Mouse (Mus musculus) brown adipose tissue, adult 24 weeks (tissue): ENCODE results near the gene Prkn. TPM values are rescaled to one million over a fixed set of nuclear protein-coding genes. Genes with fewer than 3 reads are reported as not detected.

ENCODE experiments used
- H3K27ac ChIP-seq: fragments of 200-500 bp; replicated peaks from 2 replicates; pipeline ENCODE4 v1.5.1; 2012; ENCODE audit warnings: low read depth, mild to moderate bottlenecking, low read length
- H3K4me1 ChIP-seq: fragments of 200-500 bp; 2 replicates; pipeline ENCODE4 v1.6.1; 2012; ENCODE audit warnings: low read length, mixed read lengths; ENCODE audit not compliant: control insufficient read depth, insufficient read depth, insufficient read length
- H3K4me3 ChIP-seq: fragments of 200-500 bp; 2 replicates; pipeline ENCODE4 v1.5.1; 2012; ENCODE audit warnings: low read depth, mild to moderate bottlenecking, low read length, moderate library complexity; ENCODE audit not compliant: insufficient read depth
- polyA plus RNA-seq: library from polyadenylated mRNA; stranded (reverse); fragments of >200 nt; gene quantifications from 2 replicates; pipeline ENCODE4 v1.2.4, GENCODE M21; 2012; ENCODE audit not compliant: missing spikeins, insufficient read depth, insufficient read length

The Prkn gene
- polyA plus RNA-seq, 1 experiment, result 7.2 TPM

- Histone ChIP-seq H3K4me1 (no peaks in the 10 kb centered on the region), H3K27ac (no peak overlapping the region), H3K4me3 (no peak overlapping the region)
Measured at GRCm38 (mm10) chr17:11612801-11613531, 772.8 kb downstream of the Prkn start.

- H3K4me1 ChIP-seq, result no peaks in the 10 kb centered on the region
- no peak overlapping the region for H3K4me3 ChIP-seq
- H3K27ac ChIP-seq, result no peak overlapping the region
Measured at GRCm38 (mm10) chr17:11617552-11617951, 777.4 kb downstream of the Prkn start.

GRCm38 (mm10) chr17:11618886-11619590 is 778.9 kb downstream of the Prkn start:
- no peaks in the 10 kb centered on the region for H3K4me1 ChIP-seq
- H3K4me3 ChIP-seq, result no peak overlapping the region
- no peak overlapping the region for H3K27ac ChIP-seq

GRCm38 (mm10) chr17:11620770-11621169 is 780.6 kb downstream of the Prkn start:
- Histone ChIP-seq H3K4me3 (no peak overlapping the region), H3K27ac (no peak overlapping the region), H3K4me1 (no peaks in the 10 kb centered on the region)

GRCm38 (mm10) chr17:11621492-11621891 is 781.3 kb downstream of the Prkn start:
- Histone ChIP-seq H3K4me1 (no peaks in the 10 kb centered on the region), H3K27ac (no peak overlapping the region), H3K4me3 (no peak overlapping the region)

- Histone ChIP-seq H3K27ac (no peak overlapping the region), H3K4me3 (no peak overlapping the region), H3K4me1 (no peaks in the 10 kb centered on the region)
Measured at GRCm38 (mm10) chr17:11626306-11626705, 786.1 kb downstream of the Prkn start.

- Histone ChIP-seq H3K27ac (no peak overlapping the region), H3K4me3 (no peak overlapping the region), H3K4me1 (no peaks in the 10 kb centered on the region)
Measured at GRCm38 (mm10) chr17:11635121-11635520, 794.9 kb downstream of the Prkn start.

GRCm38 (mm10) chr17:11637642-11638041 is 797.5 kb downstream of the Prkn start:
- Histone ChIP-seq H3K4me1 (no peaks in the 10 kb centered on the region), H3K27ac (no peak overlapping the region), H3K4me3 (no peak overlapping the region)

- Histone ChIP-seq H3K4me1 (no peaks in the 10 kb centered on the region), H3K27ac (no peak overlapping the region), H3K4me3 (no peak overlapping the region)
Measured at GRCm38 (mm10) chr17:11638451-11638850, 798.3 kb downstream of the Prkn start.

GRCm38 (mm10) chr17:11639786-11640185 is 799.6 kb downstream of the Prkn start:
- no peak overlapping the region for H3K4me3 ChIP-seq
- H3K4me1 ChIP-seq, result no peaks in the 10 kb centered on the region
- H3K27ac ChIP-seq, result no peak overlapping the region

- H3K4me1 ChIP-seq, result no peaks in the 10 kb centered on the region
- no peak overlapping the region for H3K27ac ChIP-seq
- H3K4me3 ChIP-seq, result no peak overlapping the region
Measured at GRCm38 (mm10) chr17:11642328-11642727, 802.1 kb downstream of the Prkn start.

GRCm38 (mm10) chr17:11644016-11644415 is 803.8 kb downstream of the Prkn start:
- H3K4me3 ChIP-seq, result no peak overlapping the region
- no peak overlapping the region for H3K27ac ChIP-seq
- no peaks in the 10 kb centered on the region for H3K4me1 ChIP-seq

- no peak overlapping the region for H3K4me3 ChIP-seq
- no peak overlapping the region for H3K27ac ChIP-seq
- no peaks in the 10 kb centered on the region for H3K4me1 ChIP-seq
Measured at GRCm38 (mm10) chr17:11644873-11645464, 804.8 kb downstream of the Prkn start.

GRCm38 (mm10) chr17:11656397-11656796 is 816.2 kb downstream of the Prkn start:
- no peak overlapping the region for H3K27ac ChIP-seq
- no peak overlapping the region for H3K4me3 ChIP-seq

GRCm38 (mm10) chr17:11656878-11657277 is 816.7 kb downstream of the Prkn start:
- H3K4me1 ChIP-seq, result no peaks in the 10 kb centered on the region
- no peak overlapping the region for H3K4me3 ChIP-seq
- no peak overlapping the region for H3K27ac ChIP-seq

More at GRCm38 (mm10) chr17:11656397-11656796, 816.2 kb downstream of the Prkn start:
- no peaks in the 10 kb centered on the region for H3K4me1 ChIP-seq
